Mouse (Mus musculus): ENCODE results near the gene Gm572. TPM values are rescaled to one million over a fixed set of nuclear protein-coding genes. Genes with fewer than 3 reads are reported as not detected.
A peak's percentile ranks its signal among the peaks of the same experiment; 100 is the strongest.

Gene Gm572
- polyA plus RNA-seq, 1 experiment from 2014 or later: not detected

- Histone ChIP-seq H3K27ac (ENCODE audit: low read depth, low read length) (no peak overlapping the region), H3K4me3 (ENCODE audit: low read depth, low read length) (no peak overlapping the region), H3K36me3 (ENCODE audit: control insufficient read depth, insufficient read depth, low read length) (no peaks in the 10 kb centered on the region), H3K4me1 (ENCODE audit: control insufficient read depth, insufficient read depth, low read length) (peaks cover 5% of the 10 kb centered on the region), H3K9me3 (ENCODE audit: control insufficient read depth, low read length) (no peaks in the 10 kb centered on the region), H3K9ac (ENCODE audit: low read length) (no peak overlapping the region), H3K4me2 (ENCODE audit: low read depth) (no peak overlapping the region), H3K27me3 (ENCODE audit: control insufficient read depth, insufficient read depth, low read length) (no peaks in the 10 kb centered on the region)
- ATAC-seq (ENCODE audit: insufficient read depth, low FRiP score, low TSS enrichment) (peak; percentile 25; the same call in 1 of the 2 replicates), DNase-seq (ENCODE audit: low spot score) (peak; percentile 76)
- WGBS: 19% methylated on average over 8 of the region's 8 CpGs
Observed at GRCm38 (mm10) chr4:148681429-148681828, 38.3 kb downstream of the Gm572 start.

- 96% methylated on average over 4 of the region's 4 CpGs for WGBS
Observed at GRCm38 (mm10) chr4:148682961-148683360, 39.8 kb downstream of the Gm572 start.

GRCm38 (mm10) chr4:148683539-148683938 is 40.4 kb downstream of the Gm572 start:
- DNase-seq (ENCODE audit: low spot score): no peak
- ATAC-seq (ENCODE audit: insufficient read depth, low FRiP score, low TSS enrichment): no peak
- Histone ChIP-seq H3K4me3 (ENCODE audit: low read depth, low read length) (no peak overlapping the region), H3K27ac (ENCODE audit: low read depth, low read length) (no peak overlapping the region), H3K9ac (ENCODE audit: low read length) (no peak overlapping the region), H3K4me1 (ENCODE audit: control insufficient read depth, insufficient read depth, low read length) (0 out of 2 replicates have a peak, but pooled peaks cover 6% of the 10 kb centered on the region), H3K36me3 (ENCODE audit: control insufficient read depth, insufficient read depth, low read length) (no peaks in the 10 kb centered on the region), H3K4me2 (ENCODE audit: low read depth) (no peak overlapping the region), H3K27me3 (ENCODE audit: control insufficient read depth, insufficient read depth, low read length) (no peaks in the 10 kb centered on the region), H3K9me3 (ENCODE audit: control insufficient read depth, low read length) (no peaks in the 10 kb centered on the region)
- 77% methylated on average over 13 of the region's 13 CpGs for WGBS

More at GRCm38 (mm10) chr4:148682961-148683360, 39.8 kb downstream of the Gm572 start:
- H3K4me1 ChIP-seq (ENCODE audit: control insufficient read depth, insufficient read depth, low read length): 0 out of 2 replicates have a peak, but pooled peaks cover 6% of the 10 kb centered on the region
- DNase-seq (ENCODE audit: low spot score): no peak
- no peak overlapping the region for H3K4me2 ChIP-seq (ENCODE audit: low read depth)
- no peaks in the 10 kb centered on the region for H3K9me3 ChIP-seq (ENCODE audit: control insufficient read depth, low read length)
- no peak for ATAC-seq (ENCODE audit: insufficient read depth, low FRiP score, low TSS enrichment)
- H3K4me3 ChIP-seq (ENCODE audit: low read depth, low read length): no peak overlapping the region
- H3K9ac ChIP-seq (ENCODE audit: low read length): no peak overlapping the region
- H3K36me3 ChIP-seq (ENCODE audit: control insufficient read depth, insufficient read depth, low read length): no peaks in the 10 kb centered on the region
- H3K27me3 ChIP-seq (ENCODE audit: control insufficient read depth, insufficient read depth, low read length): no peaks in the 10 kb centered on the region
- no peak overlapping the region for H3K27ac ChIP-seq (ENCODE audit: low read depth, low read length)

GRCm38 (mm10) chr4:148686491-148686941 is 43.4 kb downstream of the Gm572 start:
- no peaks in the 10 kb centered on the region for H3K27me3 ChIP-seq (ENCODE audit: control insufficient read depth, insufficient read depth, low read length)
- H3K9me3 ChIP-seq (ENCODE audit: control insufficient read depth, low read length): no peaks in the 10 kb centered on the region
- peak overlapping the region; percentile 24; the same call in 1 of the 2 replicates for H3K9ac ChIP-seq (ENCODE audit: low read length)
- DNase-seq (ENCODE audit: low spot score) (no peak), ATAC-seq (ENCODE audit: insufficient read depth, low FRiP score, low TSS enrichment) (no peak)
- no peak overlapping the region for H3K27ac ChIP-seq (ENCODE audit: low read depth, low read length)
- 0 out of 2 replicates have a peak, but pooled peaks cover 6% of the 10 kb centered on the region for H3K4me1 ChIP-seq (ENCODE audit: control insufficient read depth, insufficient read depth, low read length)
- H3K4me3 ChIP-seq (ENCODE audit: low read depth, low read length): no peak overlapping the region
- no peak overlapping the region for H3K4me2 ChIP-seq (ENCODE audit: low read depth)
- WGBS: 23% methylated on average over 14 of the region's 14 CpGs
- no peaks in the 10 kb centered on the region for H3K36me3 ChIP-seq (ENCODE audit: control insufficient read depth, insufficient read depth, low read length)

GRCm38 (mm10) chr4:148688091-148688490 is 45.0 kb downstream of the Gm572 start:
- no peaks in the 10 kb centered on the region for H3K27me3 ChIP-seq (ENCODE audit: control insufficient read depth, insufficient read depth, low read length)
- no peak overlapping the region for H3K4me2 ChIP-seq (ENCODE audit: low read depth)
- WGBS: 36% methylated on average over 2 of the region's 2 CpGs
- H3K9ac ChIP-seq (ENCODE audit: low read length): no peak overlapping the region
- H3K9me3 ChIP-seq (ENCODE audit: control insufficient read depth, low read length): no peaks in the 10 kb centered on the region
- ATAC-seq (ENCODE audit: insufficient read depth, low FRiP score, low TSS enrichment): no peak
- H3K4me1 ChIP-seq (ENCODE audit: control insufficient read depth, insufficient read depth, low read length): 0 out of 2 replicates have a peak, but pooled peaks cover 6% of the 10 kb centered on the region
- no peak for DNase-seq (ENCODE audit: low spot score)
- no peaks in the 10 kb centered on the region for H3K36me3 ChIP-seq (ENCODE audit: control insufficient read depth, insufficient read depth, low read length)
- no peak overlapping the region for H3K4me3 ChIP-seq (ENCODE audit: low read depth, low read length)
- H3K27ac ChIP-seq (ENCODE audit: low read depth, low read length): no peak overlapping the region

- H3K36me3 ChIP-seq (ENCODE audit: control insufficient read depth, insufficient read depth, low read length): no peaks in the 10 kb centered on the region
- H3K9ac ChIP-seq (ENCODE audit: low read length): no peak overlapping the region
- no peak overlapping the region for H3K4me3 ChIP-seq (ENCODE audit: low read depth, low read length)
- WGBS: 81% methylated on average over 4 of the region's 4 CpGs
- no peak overlapping the region for H3K27ac ChIP-seq (ENCODE audit: low read depth, low read length)
- 0 out of 2 replicates have a peak, but pooled peaks cover 6% of the 10 kb centered on the region for H3K4me1 ChIP-seq (ENCODE audit: control insufficient read depth, insufficient read depth, low read length)
- H3K9me3 ChIP-seq (ENCODE audit: control insufficient read depth, low read length): no peaks in the 10 kb centered on the region
- no peak overlapping the region for H3K4me2 ChIP-seq (ENCODE audit: low read depth)
- ATAC-seq (ENCODE audit: insufficient read depth, low FRiP score, low TSS enrichment) (no peak), DNase-seq (ENCODE audit: low spot score) (no peak)
- H3K27me3 ChIP-seq (ENCODE audit: control insufficient read depth, insufficient read depth, low read length): no peaks in the 10 kb centered on the region
Observed at GRCm38 (mm10) chr4:148691185-148691584, 48.1 kb downstream of the Gm572 start.

- no peaks in the 10 kb centered on the region for H3K4me1 ChIP-seq (ENCODE audit: control insufficient read depth, insufficient read depth, low read length)
- H3K27me3 ChIP-seq (ENCODE audit: control insufficient read depth, insufficient read depth, low read length): no peaks in the 10 kb centered on the region
- no peaks in the 10 kb centered on the region for H3K9me3 ChIP-seq (ENCODE audit: control insufficient read depth, low read length)
- H3K36me3 ChIP-seq (ENCODE audit: control insufficient read depth, insufficient read depth, low read length): no peaks in the 10 kb centered on the region
- DNase-seq (ENCODE audit: low spot score): no peak
- H3K4me2 ChIP-seq (ENCODE audit: low read depth): no peak overlapping the region
- H3K27ac ChIP-seq (ENCODE audit: low read depth, low read length): no peak overlapping the region
- no peak overlapping the region for H3K4me3 ChIP-seq (ENCODE audit: low read depth, low read length)
- ATAC-seq (ENCODE audit: insufficient read depth, low FRiP score, low TSS enrichment): no peak
- no peak overlapping the region for H3K9ac ChIP-seq (ENCODE audit: low read length)
- 93% methylated on average over 7 of the region's 7 CpGs for whole genome bisulfite sequencing
Observed at GRCm38 (mm10) chr4:148693417-148693959, 50.4 kb downstream of the Gm572 start.

GRCm38 (mm10) chr4:148704756-148705155 is 61.6 kb downstream of the Gm572 start:
- no peak overlapping the region for H3K4me2 ChIP-seq (ENCODE audit: low read depth)
- no peak overlapping the region for H3K4me3 ChIP-seq (ENCODE audit: low read depth, low read length)
- H3K27ac ChIP-seq (ENCODE audit: low read depth, low read length): no peak overlapping the region
- H3K27me3 ChIP-seq (ENCODE audit: control insufficient read depth, insufficient read depth, low read length): no peaks in the 10 kb centered on the region
- H3K4me1 ChIP-seq (ENCODE audit: control insufficient read depth, insufficient read depth, low read length): no peaks in the 10 kb centered on the region; the same call in none of the 2 replicates
- no peaks in the 10 kb centered on the region for H3K9me3 ChIP-seq (ENCODE audit: control insufficient read depth, low read length)
- H3K36me3 ChIP-seq (ENCODE audit: control insufficient read depth, insufficient read depth, low read length): no peaks in the 10 kb centered on the region
- peak; percentile 55; the same call in 1 of the 2 replicates for ATAC-seq (ENCODE audit: insufficient read depth, low FRiP score, low TSS enrichment)
- peak; percentile 67 for DNase-seq (ENCODE audit: low spot score)
- H3K9ac ChIP-seq (ENCODE audit: low read length): no peak overlapping the region
- 42% methylated on average over 3 of the region's 3 CpGs for WGBS

- no peak overlapping the region for H3K27ac ChIP-seq (ENCODE audit: low read depth, low read length)
- no peak for ATAC-seq (ENCODE audit: insufficient read depth, low FRiP score, low TSS enrichment)
- H3K27me3 ChIP-seq (ENCODE audit: control insufficient read depth, insufficient read depth, low read length): no peaks in the 10 kb centered on the region
- no peak overlapping the region for H3K4me3 ChIP-seq (ENCODE audit: low read depth, low read length)
- no peak overlapping the region for H3K4me2 ChIP-seq (ENCODE audit: low read depth)
- H3K9ac ChIP-seq (ENCODE audit: low read length): no peak overlapping the region
- 60% methylated on average over 11 of the region's 11 CpGs for WGBS
- no peaks in the 10 kb centered on the region for H3K9me3 ChIP-seq (ENCODE audit: control insufficient read depth, low read length)
- peaks cover 27% of the 10 kb centered on the region for H3K4me1 ChIP-seq (ENCODE audit: control insufficient read depth, insufficient read depth, low read length)
- DNase-seq (ENCODE audit: low spot score): no peak
- no peaks in the 10 kb centered on the region for H3K36me3 ChIP-seq (ENCODE audit: control insufficient read depth, insufficient read depth, low read length)
Observed at GRCm38 (mm10) chr4:148708836-148709235, 65.7 kb downstream of the Gm572 start.

Measured in neural tube, embryonic 11.5 days (tissue).